Mouse (Mus musculus) spleen, adult 2 months (tissue): ENCODE results near the gene Odf3b.

Experiments used
- CTCF ChIP-seq: fragments of 200-500 bp; IDR thresholded peaks from 2 replicates; pipeline ENCODE4 v1.5.1; 2011; ENCODE audit warnings: mild to moderate bottlenecking, inconsistent platforms; ENCODE audit not compliant: insufficient read depth, insufficient read length, insufficient replicate concordance; ENCODE audit errors: extremely low read depth
- POLR2A ChIP-seq: fragments of 200-500 bp; IDR thresholded peaks from 2 replicates; pipeline ENCODE4 v1.6.1; 2011; ENCODE audit warnings: low read depth, low read length, inconsistent platforms

GRCm38 (mm10) chr15:89428136-89428790 lies 49.2 kb upstream of the Odf3b start:
- TF ChIP-seq POLR2A (no peak), CTCF (no peak)
